Mouse (Mus musculus) embryo, embryonic 10 days (tissue): ENCODE results near the gene Tmbim6.

ENCODE experiments used
- DNase-seq: peaks from one replicate; pipeline ENCODE4 v3.0.0-alpha.2; 2015; ENCODE audit warnings: low spot score

The Tmbim6 gene

DNA sequence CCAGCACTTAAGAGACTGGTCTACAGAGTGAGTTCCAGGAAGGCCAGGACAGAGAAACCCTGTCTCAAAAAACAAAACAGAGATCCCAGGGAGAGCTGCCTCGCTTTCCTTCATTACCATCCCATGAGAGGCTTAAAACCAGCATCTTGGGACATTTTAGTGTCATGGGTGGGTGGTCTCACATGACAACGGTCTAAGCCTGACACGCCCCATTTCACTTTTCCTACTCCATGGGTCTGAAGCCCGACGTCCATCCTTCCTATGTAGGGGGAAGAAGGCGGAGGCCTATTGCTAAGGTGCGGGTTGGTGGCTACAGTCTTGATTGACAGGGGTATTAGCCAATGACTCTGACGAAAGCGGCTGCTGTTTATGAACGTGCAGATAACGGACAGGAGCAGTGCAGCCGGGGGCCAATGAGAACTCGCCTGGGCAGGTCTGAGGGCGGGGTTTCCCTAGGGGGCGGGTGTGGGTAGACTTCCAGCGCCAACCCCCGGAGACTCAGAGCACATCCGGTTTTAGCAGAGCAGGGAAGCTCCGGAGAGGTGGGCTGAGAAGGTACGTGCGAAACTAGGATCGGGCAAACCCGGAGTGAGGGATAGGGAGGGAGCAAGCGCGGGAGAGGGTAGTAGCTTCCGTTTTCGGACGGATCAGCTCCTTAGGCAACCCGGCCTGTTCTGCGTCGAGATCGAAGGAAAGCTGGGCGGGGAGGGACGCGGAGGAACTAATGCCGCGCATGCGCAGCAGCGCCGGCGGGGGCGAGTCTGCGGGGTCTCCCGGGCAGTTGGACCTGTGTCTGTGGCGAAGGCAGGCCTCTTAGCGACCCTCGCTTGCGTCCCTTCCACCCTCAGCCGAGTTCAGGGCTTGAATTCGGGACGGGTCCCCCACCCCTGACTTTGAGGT is at the start of gene Tmbim6:
Tmbim6 (plus strand) TSS at position 397 of the 900 bp plus-strand sequence.
- DNase-seq: peak; percentile 100

GRCm38 (mm10) chr15:99343414-99344147 is 49.1 kb upstream of the Tmbim6 start:
- DNase-seq: peak; percentile 32

DNA sequence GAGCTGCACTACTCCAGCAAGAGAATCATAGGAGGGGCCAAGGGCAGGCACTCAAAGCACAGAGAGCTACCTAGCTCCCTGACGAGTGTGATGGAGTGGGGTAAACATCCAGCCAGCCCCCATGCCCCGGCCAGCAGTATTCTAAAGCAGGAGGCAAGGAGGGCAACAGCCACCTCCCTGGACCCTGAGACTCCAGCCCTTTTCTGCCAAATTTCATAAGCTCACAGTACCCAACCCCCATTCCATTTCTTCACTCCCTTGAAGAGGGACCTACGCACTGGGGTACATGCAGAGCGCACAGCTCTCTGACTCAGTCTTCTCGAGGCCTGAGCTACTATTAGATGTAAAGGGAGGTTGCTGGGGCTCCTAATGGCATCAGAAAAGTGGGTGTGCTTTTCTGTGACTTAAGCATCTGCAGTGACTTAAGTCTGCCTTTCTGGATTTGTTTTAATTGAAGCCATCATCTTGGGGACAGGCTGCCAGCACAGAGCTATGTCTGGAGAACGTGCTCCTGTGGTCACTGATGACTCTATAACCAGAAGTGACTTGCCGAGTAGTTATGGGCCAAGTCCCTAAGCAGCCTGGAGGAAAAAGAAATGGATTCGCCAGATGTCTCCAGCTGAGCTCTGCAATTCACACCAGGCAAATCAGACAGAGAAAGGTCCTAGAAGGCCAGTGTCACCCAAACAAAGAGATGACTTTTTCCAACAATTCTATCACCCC is 48.4 kb upstream of the Tmbim6 start:
- DNase-seq: no peak

DNA sequence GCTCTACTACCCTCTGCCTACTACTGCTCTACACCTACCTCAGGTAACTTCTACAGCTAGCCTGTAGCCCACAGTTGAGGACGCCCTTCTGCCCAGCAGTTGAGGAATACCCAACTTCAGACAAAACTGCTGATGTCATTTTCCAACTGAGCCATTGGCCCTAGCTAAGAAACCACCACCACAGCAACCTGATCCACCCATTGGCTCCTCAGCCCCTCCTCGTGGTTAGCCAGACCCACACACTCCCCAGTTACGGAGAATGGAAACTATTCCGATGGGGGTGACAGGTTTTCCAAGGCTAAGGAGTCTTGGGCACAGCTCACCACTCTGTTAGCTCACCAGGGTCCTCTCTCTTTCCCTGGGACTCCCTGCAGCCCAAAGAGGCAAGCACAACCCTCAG is 47.7 kb upstream of the Tmbim6 start:
- DNase-seq: no peak

DNA sequence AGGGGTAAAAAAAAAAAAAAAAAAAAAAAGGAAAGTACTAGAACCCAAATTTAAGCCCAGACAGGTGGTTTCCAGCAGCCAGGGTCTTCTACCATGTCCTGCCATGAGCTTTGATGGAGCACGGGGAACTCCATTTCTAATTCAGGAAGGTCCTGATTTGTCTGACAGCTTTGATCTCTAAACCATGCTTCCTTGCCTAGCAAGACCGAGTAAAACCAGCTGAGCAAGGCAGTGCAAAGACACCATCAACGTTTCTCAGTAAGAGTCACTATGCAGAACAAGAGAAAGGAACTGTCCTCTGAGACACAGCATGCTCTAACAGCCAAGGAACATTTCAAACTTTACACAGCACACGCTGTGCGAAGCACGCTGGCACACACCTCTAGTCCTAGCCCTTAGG is 41.1 kb upstream of the Tmbim6 start:
- DNase-seq: no peak

DNA sequence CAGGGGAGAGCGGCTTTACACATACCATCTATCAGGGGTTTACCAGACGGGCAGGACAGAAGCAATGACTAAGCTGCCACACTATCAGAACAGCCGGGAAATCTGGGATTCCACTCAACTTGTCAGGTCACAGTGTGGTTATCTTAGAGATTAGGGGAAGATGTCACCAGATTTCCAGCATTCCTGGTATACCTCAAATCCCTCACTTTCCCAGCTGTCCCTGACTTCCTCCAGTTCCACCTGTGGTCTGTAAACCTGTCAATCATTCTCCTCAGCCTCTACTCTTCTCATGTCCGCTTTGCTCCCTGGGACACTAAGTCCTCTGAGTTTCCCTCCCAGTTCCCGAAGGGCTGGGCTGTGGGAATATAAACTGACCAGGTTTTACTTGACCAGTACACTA is 40.4 kb upstream of the Tmbim6 start:
- no peak for DNase-seq

DNA sequence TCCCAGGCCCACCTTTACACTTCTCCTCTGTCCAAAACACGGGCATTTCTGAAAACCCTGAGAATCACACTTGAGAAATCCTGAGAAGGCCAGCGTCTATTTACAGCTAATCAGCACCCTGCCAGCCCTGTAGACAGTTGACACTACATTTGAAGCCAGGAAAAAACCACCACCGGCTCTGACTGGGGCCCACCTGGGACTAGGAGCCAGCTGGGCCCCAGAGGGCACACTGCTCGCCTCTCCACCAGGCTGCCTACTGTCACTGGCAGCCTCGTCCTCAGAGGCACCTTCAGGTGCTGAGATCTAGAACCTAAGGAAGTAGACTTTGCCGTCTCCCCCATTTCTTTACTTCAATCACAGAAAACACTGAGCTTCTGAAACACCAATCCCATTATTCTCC is 37.0 kb upstream of the Tmbim6 start:
- no peak for DNase-seq

GRCm38 (mm10) chr15:99356462-99356861 is 36.2 kb upstream of the Tmbim6 start:
- no peak for DNase-seq

- no peak for DNase-seq
Measured at GRCm38 (mm10) chr15:99358952-99359351, 33.7 kb upstream of the Tmbim6 start.

- no peak for DNase-seq
Measured at GRCm38 (mm10) chr15:99364022-99364530, 28.6 kb upstream of the Tmbim6 start.

- no peak for DNase-seq
Measured at GRCm38 (mm10) chr15:99364921-99365320, 27.8 kb upstream of the Tmbim6 start.

GRCm38 (mm10) chr15:99368583-99369266 is 24.0 kb upstream of the Tmbim6 start:
- DNase-seq: no peak

GRCm38 (mm10) chr15:99369391-99370171 is 23.1 kb upstream of the Tmbim6 start:
- peak; percentile 58 for DNase-seq

GRCm38 (mm10) chr15:99370259-99370691 is 22.4 kb upstream of the Tmbim6 start, which contains the start of gene Fmnl3:
Gene Fmnl3 (minus strand): TSS chr15:99370482.
- peak; percentile 96 for DNase-seq

GRCm38 (mm10) chr15:99371526-99372340 is 20.9 kb upstream of the Tmbim6 start:
- no peak for DNase-seq

DNA sequence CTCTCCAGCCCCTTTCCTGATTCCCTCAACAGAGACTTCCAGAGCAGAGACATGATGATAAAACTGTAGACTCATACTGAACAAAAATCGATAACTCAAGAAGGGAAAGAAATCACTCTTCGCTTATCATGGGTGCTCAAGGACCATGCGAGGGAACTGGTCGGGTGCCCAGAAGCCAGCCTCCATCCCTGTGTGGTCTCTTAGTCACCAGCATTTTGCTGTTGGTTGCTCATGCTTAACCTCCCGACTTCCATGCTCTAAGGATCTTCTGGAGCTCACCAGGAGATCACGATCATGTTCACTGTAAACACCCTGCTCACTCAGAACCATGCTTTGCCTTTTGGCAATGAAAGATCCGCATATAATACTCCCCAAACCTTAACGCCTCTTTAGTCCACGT is 19.9 kb upstream of the Tmbim6 start:
- no peak for DNase-seq

DNA sequence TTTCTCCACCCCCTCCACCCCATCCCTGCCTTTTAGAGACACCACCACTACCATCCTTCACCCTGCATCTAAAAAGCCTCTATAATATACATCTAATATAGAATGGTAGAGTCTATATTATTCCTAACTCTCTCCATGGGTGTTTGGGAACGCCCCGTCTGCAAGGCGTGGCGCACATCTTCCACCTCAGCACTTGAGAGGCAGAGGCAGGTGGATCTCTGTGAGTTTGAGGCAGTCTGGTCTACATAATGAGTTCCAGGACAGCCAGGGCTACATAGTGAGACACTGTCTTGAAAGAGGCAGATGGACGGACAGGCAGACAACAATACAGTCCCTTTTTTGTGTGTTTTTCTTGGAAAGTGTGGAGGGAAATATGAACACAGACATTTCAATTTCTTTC is 17.6 kb upstream of the Tmbim6 start:
- DNase-seq: no peak

DNA sequence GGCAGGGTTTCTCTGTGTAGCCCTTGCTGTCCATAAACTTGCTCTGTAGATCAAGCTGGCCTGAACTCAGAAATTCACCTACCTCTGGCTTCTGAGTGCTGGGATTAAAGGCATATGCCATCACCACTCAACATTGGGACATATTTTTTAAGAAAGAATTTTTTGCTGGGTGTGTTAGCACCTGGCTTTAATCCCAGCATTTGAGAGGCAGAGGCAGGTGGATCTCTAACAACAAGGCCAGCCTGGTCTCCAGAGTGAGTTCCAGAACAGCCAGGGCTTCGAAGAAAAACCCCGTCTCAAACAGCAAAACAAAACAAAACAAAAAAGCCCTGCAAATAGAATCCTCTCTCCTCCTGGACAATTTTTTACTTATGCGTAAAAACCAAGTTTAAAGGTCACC is 17.1 kb upstream of the Tmbim6 start:
- no peak for DNase-seq

GRCm38 (mm10) chr15:99376240-99376639 is 16.4 kb upstream of the Tmbim6 start:
- DNase-seq: no peak

- DNase-seq: no peak
Measured at GRCm38 (mm10) chr15:99382893-99383292, 9.8 kb upstream of the Tmbim6 start.
